9 mouse cellular contexts compared by ENCODE assay signal in the genomic region with DNA sequence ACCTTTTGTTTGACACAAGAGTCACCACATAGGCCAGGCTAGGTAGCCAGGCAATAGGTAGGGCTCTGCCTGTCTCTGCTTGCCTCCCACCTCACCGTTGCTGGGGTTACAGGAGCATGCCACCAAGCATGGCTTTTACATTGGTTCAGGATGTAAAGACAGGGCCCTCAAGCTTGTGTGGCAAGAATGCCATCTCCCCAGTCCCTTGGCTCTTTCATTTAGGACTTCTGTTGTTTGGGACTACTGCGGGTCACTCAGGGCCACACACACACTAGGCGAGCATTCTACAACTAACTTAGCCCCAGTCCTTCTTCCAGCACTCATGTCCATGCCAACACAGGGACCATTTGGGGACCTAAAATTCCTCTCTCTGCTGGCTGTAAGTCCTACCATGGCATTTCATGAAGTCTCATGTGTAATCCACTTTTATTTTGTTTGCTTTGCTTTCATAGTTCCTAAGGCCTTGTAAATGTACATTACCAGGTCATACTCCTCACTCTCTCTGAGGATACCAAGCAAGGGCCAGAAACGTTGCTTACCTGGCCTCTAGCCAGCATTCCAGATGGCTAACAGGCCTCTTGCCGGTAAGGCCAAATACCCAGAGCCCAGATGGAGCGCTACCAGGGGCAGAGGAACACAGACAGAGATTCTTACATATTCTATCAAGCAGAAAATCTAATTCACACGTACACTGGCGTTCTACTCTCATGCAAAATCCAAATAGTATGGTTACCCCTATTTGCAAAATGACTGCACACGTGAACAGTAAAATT. TPM values are rescaled to one million over a fixed set of nuclear protein-coding genes. Genes with fewer than 3 reads are reported as not detected.
DNase-seq lines count a peak whose midpoint lies in the region; ATAC-seq and TF ChIP-seq lines count a peak whose summit lies in the region.
"Had no signal": no experiment of that assay in that cellular context is flagged by ENCODE, and none has a peak within 500 bp of the region (broad histone marks: within the 10 kb centered on the region; RNA-seq: fewer than 3 reads in every experiment).

No protein-coding gene starts in this region.

- H3K36me3 ChIP-seq in kidney, embryonic 14.5 days (ENCODE audit: control insufficient read depth, insufficient read depth, low read length) = no peaks in the 10 kb centered on the region
- H3K36me3 ChIP-seq in lung, embryonic 16.5 days (ENCODE audit: control insufficient read depth, insufficient read depth, low read length) = no peaks in the 10 kb centered on the region
- H3K36me3 ChIP-seq in liver, postnatal 0 days (replicated peaks; ENCODE audit: insufficient read depth, low read length) = no peaks in the 10 kb centered on the region
- H3K36me3 ChIP-seq: lung, embryonic 15.5 days had no signal

- no peak for ATAC-seq in kidney, embryonic 14.5 days (ENCODE audit: low FRiP score, low TSS enrichment)
- ATAC-seq in lung, embryonic 16.5 days (ENCODE audit: low read depth) = 0 out of 2 replicates have a peak, but pooled peaks have one; percentile 23
- no peak for ATAC-seq in liver, postnatal 0 days

- 82% methylated on average over 9 of the region's 9 CpGs for WGBS in kidney, embryonic 14.5 days
- 58% methylated on average over 9 of the region's 9 CpGs for whole genome bisulfite sequencing in lung, embryonic 16.5 days
- 71% methylated on average over 9 of the region's 9 CpGs for WGBS in liver, postnatal 0 days (ENCODE audit: insufficient replicate concordance)

- no peaks in the 10 kb centered on the region for H3K27me3 ChIP-seq in kidney, embryonic 14.5 days (ENCODE audit: control insufficient read depth, insufficient read depth, low read length)
- no peaks in the 10 kb centered on the region for H3K27me3 ChIP-seq in lung, embryonic 16.5 days (ENCODE audit: control insufficient read depth, insufficient read depth, low read depth, low read length)
- no peaks in the 10 kb centered on the region for H3K27me3 ChIP-seq in liver, postnatal 0 days (ENCODE audit: insufficient read depth, low read length)
- H3K27me3 ChIP-seq: lung, embryonic 15.5 days had no signal

- H3K4me1 ChIP-seq in kidney, embryonic 14.5 days (ENCODE audit: control insufficient read depth, insufficient read depth, low read length) = peaks cover 3% of the 10 kb centered on the region; the same call in 1 of the 2 replicates
- peaks cover 15% of the 10 kb centered on the region for H3K4me1 ChIP-seq in lung, embryonic 16.5 days (replicated peaks; ENCODE audit: control insufficient read depth, insufficient read depth, low read length)
- no peaks in the 10 kb centered on the region for H3K4me1 ChIP-seq in liver, postnatal 0 days (ENCODE audit: insufficient read depth)

- no peak overlapping the region for H3K4me3 ChIP-seq in kidney, embryonic 14.5 days (ENCODE audit: low read length)
- H3K4me3 ChIP-seq in lung, embryonic 16.5 days (ENCODE audit: low read length) = no peak overlapping the region
- H3K4me3 ChIP-seq in liver, postnatal 0 days (ENCODE audit: low read depth, low read length) = no peak overlapping the region
- H3K4me3 ChIP-seq: lung, embryonic 15.5 days had no signal

- TF ChIP-seq CTCF in liver, postnatal 0 days (IDR thresholded peaks at IDR 0.05; ENCODE audit: low read depth) = no peak

- TF ChIP-seq EP300 in liver, postnatal 0 days (IDR thresholded peaks at IDR 0.05; ENCODE audit: low read depth) = no peak

- H3K4me2 ChIP-seq in kidney, embryonic 14.5 days (replicated peaks; ENCODE audit: low read depth, low read length) = no peak overlapping the region
- H3K4me2 ChIP-seq in lung, embryonic 16.5 days (ENCODE audit: low read depth, low read length) = no peak overlapping the region
- no peak overlapping the region for H3K4me2 ChIP-seq in liver, postnatal 0 days (ENCODE audit: low read depth, low read length)
- H3K4me2 ChIP-seq: lung, embryonic 15.5 days had no signal

- DNase-seq in kidney, postnatal 36 days = peak; percentile 1 to 18
- DNase-seq in cerebellum, adult 9-11 months = peak; percentile 96
- DNase-seq in gastrocnemius, postnatal 25 days = peak; percentile 23
- no peak for DNase-seq in spleen, postnatal 14 days (ENCODE audit: low spot score in 2 of 2)
- DNase-seq in right cerebral cortex, postnatal 14 days = no peak
- DNase-seq in liver, postnatal 0 days = no peak

- H3K27ac ChIP-seq in kidney, embryonic 14.5 days (ENCODE audit: low read depth, low read length) = no peak overlapping the region
- peak overlapping the region; percentile 32; the same call in 1 of the 2 replicates for H3K27ac ChIP-seq in lung, embryonic 16.5 days (ENCODE audit: low read length)
- no peak overlapping the region for H3K27ac ChIP-seq in liver, postnatal 0 days (ENCODE audit: low read depth)
- H3K27ac ChIP-seq: lung, embryonic 15.5 days had no signal

- H3K9me3 ChIP-seq in kidney, embryonic 14.5 days (ENCODE audit: control insufficient read depth, low read length) = no peaks in the 10 kb centered on the region
- H3K9me3 ChIP-seq in lung, embryonic 16.5 days (ENCODE audit: control insufficient read depth, low read length) = no peaks in the 10 kb centered on the region
- no peaks in the 10 kb centered on the region for H3K9me3 ChIP-seq in liver, postnatal 0 days (ENCODE audit: low read length)
- H3K9me3 ChIP-seq: lung, embryonic 15.5 days had no signal

- no peak overlapping the region for H3K9ac ChIP-seq in kidney, embryonic 14.5 days (ENCODE audit: low read depth, low read length)
- no peak overlapping the region for H3K9ac ChIP-seq in lung, embryonic 16.5 days (ENCODE audit: low read length)
- no peak overlapping the region for H3K9ac ChIP-seq in liver, postnatal 0 days (replicated peaks)
- H3K9ac ChIP-seq: lung, embryonic 15.5 days had no signal

RNA-seq across cellular contexts. Expression of a gene that starts 52.2 kb away (rescaled TPM):
- polyA plus RNA-seq in kidney, embryonic 14.5 days (2014; fragmentation: Nextera tagmentation; extraction: Ambion mirVana) = 13.8 and 14.5 TPM in 2 replicates
- total RNA-seq in gastrocnemius, postnatal 25 days (2021) = 10 to 100 TPM; 38.5 to 70.4 TPM
- polyA plus RNA-seq in lung, embryonic 16.5 days (2015; fragmentation: Nextera tagmentation; extraction: Ambion mirVana) = 29.3 and 31.2 TPM in 2 replicates
- polyA plus RNA-seq in liver, postnatal 0 days (2015; fragmentation: Nextera tagmentation; extraction: Ambion mirVana) = 8.6 and 9.1 TPM in 2 replicates

Comparison
In these comparisons a context has a peak if more than half of its experiments do, and no peak if none do; other contexts are left out.
1. DNase-seq: peak in kidney, postnatal 36 days (2 of 2), cerebellum, adult 9-11 months (single experiment) and gastrocnemius, postnatal 25 days (single experiment); none in spleen, postnatal 14 days (0 of 2), right cerebral cortex, postnatal 14 days (single experiment) and liver, postnatal 0 days (single experiment).